Mouse (Mus musculus) splenic B cell, adult 2 months (primary cell): ENCODE data around the gene Acsm1.
"Not testable (repeated sequence)": the region's sequence is repeated elsewhere in the genome, so short reads cannot be mapped to it uniquely, and the experiment has no call there.

ENCODE experiments used
- DNase-seq: peaks from one replicate; pipeline ENCODE4 v3.0.0-alpha.2; 2011; ENCODE audit warnings: low read depth, low spot score
- H3K27me3 ChIP-seq: 2 replicates; pipeline ENCODE4 v1.6.1; 2012; ENCODE audit warnings: mild to moderate bottlenecking, low read length, moderate library complexity, mixed read lengths; ENCODE audit not compliant: control insufficient read depth, poor library complexity, insufficient read depth, severe bottlenecking
- H3K36me3 ChIP-seq: 2 replicates; pipeline ENCODE4 v1.6.1; 2012; ENCODE audit warnings: mild to moderate bottlenecking, low read length, moderate library complexity, mixed read lengths; ENCODE audit not compliant: control insufficient read depth, poor library complexity, insufficient read depth, severe bottlenecking

Acsm1 gene

DNA sequence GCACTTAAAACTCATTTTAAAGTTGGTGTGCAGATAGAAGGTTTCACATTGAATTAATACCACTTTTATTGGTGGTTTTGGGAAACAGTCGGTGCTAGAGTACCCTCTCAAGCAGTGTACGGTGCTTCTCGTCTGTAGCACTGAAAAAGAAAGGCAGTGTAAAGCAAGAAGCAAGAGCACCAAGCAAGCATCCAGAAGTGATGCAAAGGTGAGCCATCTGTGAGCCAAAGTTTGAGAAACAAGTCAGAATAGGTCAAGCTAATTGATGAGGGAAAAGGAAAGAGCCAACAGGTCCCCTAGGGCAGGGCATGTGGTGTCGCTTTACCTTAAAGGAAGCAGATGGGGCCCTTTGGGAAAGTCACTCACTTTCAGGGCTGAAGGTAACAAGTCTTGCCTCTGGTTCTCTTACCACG is at the start of gene Acsm1:
TSS of gene Acsm1 (plus strand) at position 363 of the 413 bp plus-strand sequence.
- Histone ChIP-seq H3K36me3 (no peaks in the 10 kb centered on the region), H3K27me3 (no peaks in the 10 kb centered on the region)
- no peak for DNase-seq

GRCm38 (mm10) chr7:119559789-119560451 is 46.9 kb upstream of the Acsm1 start:
- DNase-seq = no peak
- H3K36me3 ChIP-seq = no peaks in the 10 kb centered on the region
- H3K27me3 ChIP-seq = no peaks in the 10 kb centered on the region

- H3K36me3 ChIP-seq = no peaks in the 10 kb centered on the region
- H3K27me3 ChIP-seq = no peaks in the 10 kb centered on the region
- DNase-seq = no peak
Measured at GRCm38 (mm10) chr7:119560452-119560835, 46.4 kb upstream of the Acsm1 start.

DNA sequence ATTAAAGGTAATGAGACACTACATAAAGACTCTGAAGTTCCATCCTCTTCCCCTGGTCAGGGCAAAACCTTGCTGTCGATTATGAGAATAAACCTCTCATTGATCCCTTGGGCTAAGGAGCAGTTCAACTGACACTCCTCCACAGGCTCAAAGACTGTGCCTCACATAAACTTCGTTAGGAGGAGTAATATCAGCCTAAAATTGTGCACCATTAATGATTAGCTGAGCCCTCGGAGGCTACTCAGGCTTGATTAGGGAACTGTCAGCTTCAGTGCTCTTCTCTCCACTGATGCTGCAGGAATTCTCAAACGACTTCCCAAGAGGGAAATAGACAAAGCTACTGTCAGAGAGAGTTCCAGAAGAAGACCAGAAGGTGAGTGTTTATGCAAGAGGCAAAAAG is 45.4 kb upstream of the Acsm1 start:
- H3K36me3 ChIP-seq = no peaks in the 10 kb centered on the region
- no peak for DNase-seq
- H3K27me3 ChIP-seq = no peaks in the 10 kb centered on the region

DNA sequence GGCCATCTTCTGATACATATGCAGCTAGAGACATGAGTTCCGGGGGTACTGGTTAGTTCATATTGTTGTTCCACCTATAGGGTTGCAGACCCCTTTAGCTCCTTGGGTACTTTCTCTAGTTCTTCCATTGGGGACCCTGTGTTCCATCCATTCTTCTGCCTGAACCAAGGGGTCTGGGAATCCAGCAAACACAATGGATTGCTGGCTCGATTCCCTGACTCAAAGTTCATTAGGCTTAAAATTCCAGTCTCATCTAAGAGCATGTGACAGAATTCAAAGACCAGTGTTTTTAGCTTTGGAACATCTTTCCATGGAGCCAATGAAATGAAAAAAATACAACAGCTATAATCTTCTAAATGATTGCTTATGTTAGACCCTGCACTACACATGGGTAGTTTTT is 44.4 kb upstream of the Acsm1 start:
- not testable (repeated sequence) for H3K36me3 ChIP-seq, H3K27me3 ChIP-seq, DNase-seq

DNA sequence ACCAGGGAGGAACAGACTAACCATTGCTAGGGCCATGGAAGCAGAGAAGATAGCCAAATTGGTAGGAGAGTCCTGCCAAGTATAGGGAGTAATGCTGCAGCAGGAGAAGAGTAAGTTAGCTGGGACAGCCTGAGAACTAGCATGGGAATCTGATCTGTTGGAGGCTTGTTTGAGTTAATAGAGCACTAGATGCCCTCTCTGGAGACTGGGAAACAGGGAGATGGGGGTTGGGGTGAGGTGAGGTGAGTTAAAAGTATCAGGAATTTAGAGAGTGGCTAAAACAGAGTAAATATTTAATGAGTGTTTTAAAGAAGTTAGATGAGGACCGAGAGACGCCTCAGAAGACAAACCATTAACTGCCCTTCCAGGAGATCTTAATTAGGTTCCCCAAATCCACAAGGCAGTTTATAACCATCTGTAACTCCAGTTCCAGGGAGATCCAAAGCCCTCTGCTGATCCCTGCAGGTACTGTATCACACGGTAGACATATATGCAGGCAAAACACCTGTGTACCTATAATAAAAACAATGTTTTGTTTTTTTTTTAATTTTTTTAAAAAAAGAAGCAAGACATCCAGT is 12.2 kb upstream of the Acsm1 start:
- Histone ChIP-seq H3K27me3 (no peaks in the 10 kb centered on the region), H3K36me3 (no peaks in the 10 kb centered on the region)
- DNase-seq = no peak

DNA sequence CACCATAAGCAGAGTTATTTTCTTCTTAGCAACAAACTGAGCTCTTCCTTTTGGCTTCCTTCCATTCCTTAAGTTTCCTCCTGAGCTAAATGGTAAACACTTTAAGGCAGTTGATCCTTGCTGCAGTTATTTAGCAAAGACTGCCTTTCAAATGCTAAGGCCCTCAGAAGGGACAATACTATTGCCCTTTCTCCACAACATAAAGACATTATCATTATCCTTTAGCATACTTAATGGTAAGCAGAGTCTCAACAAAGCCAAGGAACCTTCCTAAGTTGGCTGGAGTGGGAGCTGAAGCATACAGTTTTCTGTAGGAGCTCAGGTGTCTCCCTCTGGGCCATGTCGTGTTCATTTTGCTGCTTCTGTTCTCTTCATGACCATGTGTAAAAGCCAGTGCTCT is 11.5 kb upstream of the Acsm1 start:
- H3K27me3 ChIP-seq = no peaks in the 10 kb centered on the region
- no peaks in the 10 kb centered on the region for H3K36me3 ChIP-seq
- no peak for DNase-seq

DNA sequence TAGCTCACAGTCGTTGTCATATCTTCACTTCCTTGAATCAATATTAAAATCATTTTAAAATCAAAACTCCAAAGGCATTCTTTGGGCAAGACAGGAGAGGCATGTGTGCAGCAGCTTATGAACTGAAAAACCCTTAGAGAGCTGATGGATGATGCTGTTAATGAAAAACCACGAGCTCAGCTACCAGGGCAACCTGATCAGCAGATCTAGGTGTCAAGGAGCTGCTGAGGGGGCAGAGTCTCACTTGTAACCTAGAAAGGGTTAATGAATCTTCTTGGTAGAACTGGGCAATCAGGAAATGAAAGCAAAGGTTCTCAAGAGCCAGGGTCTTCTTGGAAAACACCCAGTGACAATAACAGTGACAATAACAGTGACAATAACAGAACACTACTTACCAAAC is 10.3 kb upstream of the Acsm1 start:
- no peak for DNase-seq
- no peaks in the 10 kb centered on the region for H3K27me3 ChIP-seq

DNA sequence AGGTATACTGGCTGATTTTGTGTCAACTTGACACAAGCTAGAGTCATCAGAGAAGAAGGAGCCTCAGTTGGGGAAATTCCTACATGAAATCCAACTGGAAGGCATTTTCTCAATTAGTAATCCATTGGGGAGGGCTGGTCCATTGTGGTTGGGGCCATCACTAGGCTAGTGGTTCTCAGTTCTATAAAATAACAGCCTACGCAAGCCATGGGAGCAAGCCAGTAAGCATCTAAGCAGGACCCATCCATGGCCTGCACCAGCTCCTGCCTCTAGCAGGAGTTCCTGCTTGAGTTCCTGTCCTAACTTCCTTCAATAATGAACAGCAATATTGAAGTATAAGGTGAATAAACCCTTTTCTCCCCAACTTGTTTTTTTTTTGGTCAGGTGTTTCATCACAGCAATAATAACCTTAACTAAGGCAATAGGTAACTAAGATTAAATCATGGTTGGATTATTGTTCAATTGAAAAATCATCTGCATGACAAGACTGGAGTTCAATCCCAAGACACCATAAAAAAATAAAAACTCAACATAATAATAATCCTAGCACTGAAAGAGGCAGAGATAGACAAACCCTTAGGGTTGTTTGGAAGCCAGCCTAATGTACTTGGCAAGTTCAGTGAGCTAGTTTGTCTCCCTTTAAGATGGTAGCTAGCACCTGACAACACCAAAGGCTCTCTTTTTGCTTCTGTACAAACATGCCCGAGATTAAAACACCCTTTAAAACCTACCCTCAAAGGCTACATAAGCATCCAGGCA is 5.5 kb upstream of the Acsm1 start:
- no peak for DNase-seq
- H3K36me3 ChIP-seq = no peaks in the 10 kb centered on the region
- no peaks in the 10 kb centered on the region for H3K27me3 ChIP-seq

More for the DNA sequence above, 10.3 kb upstream of the Acsm1 start:
- H3K36me3 ChIP-seq = no peaks in the 10 kb centered on the region

- no peaks in the 10 kb centered on the region for H3K27me3 ChIP-seq
- no peak for DNase-seq
- no peaks in the 10 kb centered on the region for H3K36me3 ChIP-seq
Measured at GRCm38 (mm10) chr7:119601954-119602317, 4.9 kb upstream of the Acsm1 start.

DNA sequence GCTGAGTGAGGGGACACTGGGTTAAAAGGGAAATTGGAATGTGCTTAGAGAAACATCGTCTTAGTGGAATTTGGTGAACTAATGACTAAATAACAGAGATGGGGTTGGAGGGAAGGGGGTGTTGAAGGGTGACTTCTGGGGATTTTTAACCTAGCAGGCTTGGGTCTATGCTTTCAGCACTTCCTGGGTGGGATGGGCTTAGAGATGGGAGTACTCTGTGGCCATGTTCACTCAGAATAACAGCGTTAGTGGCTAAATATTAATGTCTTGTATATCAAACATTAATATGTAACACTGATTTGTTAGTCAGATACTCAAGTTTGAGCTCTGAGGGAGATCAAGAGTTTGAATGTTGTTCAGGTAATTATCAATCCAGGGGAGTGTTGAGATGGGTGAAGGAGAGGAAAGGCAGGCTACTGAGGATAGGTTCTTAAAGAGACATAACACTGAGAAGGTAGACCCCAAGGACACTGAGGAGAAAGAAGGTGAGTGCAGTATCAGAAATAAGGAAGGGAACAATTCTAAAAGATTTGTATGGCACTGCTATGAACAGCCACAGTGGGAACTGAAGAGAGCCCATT is 1.8 kb upstream of the Acsm1 start:
- Histone ChIP-seq H3K27me3 (no peaks in the 10 kb centered on the region), H3K36me3 (no peaks in the 10 kb centered on the region)
- DNase-seq = no peak

- Histone ChIP-seq H3K27me3 (no peaks in the 10 kb centered on the region), H3K36me3 (no peaks in the 10 kb centered on the region)
- DNase-seq = no peak
Measured at GRCm38 (mm10) chr7:119605926-119606663, 731 bp upstream of the Acsm1 start.

GRCm38 (mm10) chr7:119607796-119608515 is 1.1 kb downstream of the Acsm1 start:
- no peak for DNase-seq
- Histone ChIP-seq H3K27me3 (no peaks in the 10 kb centered on the region), H3K36me3 (no peaks in the 10 kb centered on the region)

- no peak for DNase-seq
- H3K27me3 ChIP-seq = no peaks in the 10 kb centered on the region
- H3K36me3 ChIP-seq = no peaks in the 10 kb centered on the region
Measured at GRCm38 (mm10) chr7:119616531-119616930, 9.7 kb downstream of the Acsm1 start.
